In genomic region chr13:32849531-32850123, GRCm38 (mm10) we compare ENCODE assay signal across 18 mouse cellular contexts. TPM values are rescaled to one million over a fixed set of nuclear protein-coding genes. Genes with fewer than 3 reads are reported as not detected.
DNase-seq lines count a peak whose midpoint lies in the region; ATAC-seq and TF ChIP-seq lines count a peak whose summit lies in the region.
"Had no signal": no experiment of that assay in that cellular context is flagged by ENCODE, and none has a peak within 500 bp of the region (broad histone marks: within the 10 kb centered on the region; RNA-seq: fewer than 3 reads in every experiment).

No protein-coding gene starts in this region.

- no peaks in the 10 kb centered on the region for H3K79me2 ChIP-seq in MEL (ENCODE audit: control insufficient read depth, insufficient read depth, low read length, poor library complexity)

- TF ChIP-seq RAD21 in MEL (IDR thresholded peaks at IDR 0.05; ENCODE audit: low read depth, low read length), result no peak

- 0 out of 2 replicates have a peak overlapping the region, but pooled peaks have one; percentile 18 for H3K27ac ChIP-seq in kidney, embryonic 15.5 days
- peak overlapping the region; percentile 63 for H3K27ac ChIP-seq in MEL (ENCODE audit: control insufficient read depth, low read depth, low read length)
- H3K27ac ChIP-seq in liver, embryonic 16.5 days (ENCODE audit: low read length), result peak overlapping the region; percentile 29
- H3K27ac ChIP-seq: heart, adult 2 months; midbrain, embryonic 12.5 days had no signal

- no peaks in the 10 kb centered on the region for H3K36me3 ChIP-seq in kidney, embryonic 15.5 days
- H3K36me3 ChIP-seq in MEL (ENCODE audit: control insufficient read depth in 1 of 2, insufficient read depth in 2 of 2, low read length in 2 of 2), result peaks cover 0 to 15% of the 10 kb centered on the region in 2 experiments; a peak in 2 of 4 replicates
- no peaks in the 10 kb centered on the region for H3K36me3 ChIP-seq in liver, embryonic 16.5 days (ENCODE audit: control insufficient read depth, insufficient read depth)
- H3K36me3 ChIP-seq: midbrain, embryonic 12.5 days had no signal

- H3K9me3 ChIP-seq in kidney, embryonic 15.5 days (replicated peaks), result no peaks in the 10 kb centered on the region
- H3K9me3 ChIP-seq in MEL (replicated peaks; ENCODE audit: insufficient read depth, low read length), result no peaks in the 10 kb centered on the region
- H3K9me3 ChIP-seq in liver, embryonic 16.5 days (replicated peaks; ENCODE audit: control insufficient read depth, low read length), result no peaks in the 10 kb centered on the region
- H3K9me3 ChIP-seq: midbrain, embryonic 12.5 days had no signal

- ATAC-seq in kidney, embryonic 15.5 days (replicated peaks; ENCODE audit: low FRiP score), result no peak
- ATAC-seq in liver, embryonic 16.5 days (ENCODE audit: low read depth), result no peak
- ATAC-seq: forebrain, embryonic 14.5 days had no signal

- no peak overlapping the region for H3K4me2 ChIP-seq in kidney, embryonic 15.5 days
- no peak overlapping the region; the same call in 1 of the 2 replicates for H3K4me2 ChIP-seq in liver, embryonic 16.5 days (ENCODE audit: low read depth, low read length)
- H3K4me2 ChIP-seq: midbrain, embryonic 12.5 days had no signal

- intact Hi-C loops in left cerebral cortex, postnatal 14 days (cut with DNase I), result no loop called here

- DNase-seq in kidney, postnatal 10 days, result no peak
- DNase-seq in A20 (ENCODE audit: low read depth, low spot score) (peak; percentile 41), MEL (ENCODE audit: low read depth, low spot score) (no peak), MN1 (ENCODE audit: low spot score) (no peak)
- DNase-seq in left cerebral cortex, adult 8-10 months (ENCODE audit: low spot score in 2 of 2), result no peak
- no peak for DNase-seq in left cerebral cortex, postnatal 14 days (ENCODE audit: low spot score in 2 of 2)
- DNase-seq: adrenal gland, postnatal 36 days; cerebellum, adult 9-11 months; lung, postnatal 14 days; right cerebral cortex, adult 18-20 months; thymus, postnatal 25 days had no signal

- no peak overlapping the region for H3K9ac ChIP-seq in kidney, embryonic 15.5 days
- no peak overlapping the region for H3K9ac ChIP-seq in MEL (ENCODE audit: control insufficient read depth, low read depth, low read length, poor library complexity, severe bottlenecking)
- H3K9ac ChIP-seq in liver, embryonic 16.5 days (ENCODE audit: low read depth, low read length), result no peak overlapping the region
- H3K9ac ChIP-seq: midbrain, embryonic 12.5 days had no signal

- H3K4me1 ChIP-seq in kidney, embryonic 15.5 days, result peaks cover 20% of the 10 kb centered on the region
- peaks cover 10 to 31% of the 10 kb centered on the region in 2 experiments for H3K4me1 ChIP-seq in MEL (ENCODE audit: control insufficient read depth in 1 of 2, insufficient read depth in 2 of 2, low read length in 2 of 2)
- no peaks in the 10 kb centered on the region; the same call in none of the 2 replicates for H3K4me1 ChIP-seq in liver, embryonic 16.5 days (ENCODE audit: control insufficient read depth, low read depth, low read length)

- no peak for TF ChIP-seq EP300 in MEL (IDR thresholded peaks at IDR 0.05; ENCODE audit: low read depth in 1 of 2, low read length in 2 of 2)

- no peak for TF ChIP-seq CTCF in MEL (IDR thresholded peaks at IDR 0.05 in 2 of 3, conservative IDR thresholded peaks at IDR 0.05 in 1 of 3; ENCODE audit: control insufficient read depth in 1 of 3, insufficient read depth in 1 of 3, low read depth in 2 of 3, low read length in 3 of 3, poor library complexity in 1 of 3, severe bottlenecking in 1 of 3)

- no peak for TF ChIP-seq POLR2A in MEL (IDR thresholded peaks at IDR 0.05; ENCODE audit: control insufficient read depth in 1 of 2, insufficient read depth in 1 of 2, low read depth in 1 of 2, low read length in 2 of 2, poor library complexity in 1 of 2)

- H3K27me3 ChIP-seq in kidney, embryonic 15.5 days, result no peaks in the 10 kb centered on the region
- H3K27me3 ChIP-seq in MEL (ENCODE audit: control insufficient read depth in 1 of 2, insufficient read depth in 2 of 2, low read length in 2 of 2), result no peaks in the 10 kb centered on the region; a peak in 1 of 4 replicates
- no peaks in the 10 kb centered on the region for H3K27me3 ChIP-seq in liver, embryonic 16.5 days (ENCODE audit: control insufficient read depth, insufficient read depth, low read depth, low read length)

- H3K4me3 ChIP-seq in kidney, embryonic 15.5 days (replicated peaks), result no peak overlapping the region
- no peak overlapping the region for H3K4me3 ChIP-seq in MEL (ENCODE audit: control insufficient read depth in 1 of 2, insufficient read depth in 1 of 2, low read depth in 2 of 2, low read length in 2 of 2)
- peak overlapping the region; percentile 19 for H3K4me3 ChIP-seq in liver, embryonic 16.5 days (ENCODE audit: low read depth, low read length)
- H3K4me3 ChIP-seq: heart, adult 2 months; midbrain, embryonic 12.5 days had no signal

TF ChIP-seq in MEL, 35 proteins besides CTCF, POLR2A, EP300 and RAD21:
- peak; percentile 11; the same call in 1 of the 2 replicates for TF ChIP-seq MAX (IDR thresholded peaks at IDR 0.05; ENCODE audit: low read length)
- no peak for TF ChIP-seq UBTF (IDR thresholded peaks at IDR 0.05; ENCODE audit: borderline replicate concordance, insufficient read depth, low read depth, low read length)
- peak; percentile 13; the same call in 1 of the 2 replicates for TF ChIP-seq SIN3A (IDR thresholded peaks at IDR 0.05; ENCODE audit: low read length)

RNA-seq across cellular contexts. Expression of gene Serpinb1a, which starts 1.4 kb away (rescaled TPM):
- 12.4 and 13.4 TPM in 2 replicates for polyA plus RNA-seq in kidney, embryonic 15.5 days (2015; fragmentation: Nextera tagmentation; extraction: Ambion mirVana)
- 2.7 and 3.6 TPM in 2 replicates for total RNA-seq in MEL (2012; rRNA removed)
- 1 to 10 TPM in 1 of 2 experiments, not detected in 1; 6.8 TPM for polyA plus RNA-seq in MEL (2012; ENCODE audit: insufficient read depth in 1 of 2, insufficient read length in 2 of 2, low read depth in 1 of 2, low replicate concordance in 2 of 2, missing spikeins in 1 of 2)
- 39.6 and 41.9 TPM in 2 replicates for polyA plus RNA-seq in liver, embryonic 16.5 days (2015; fragmentation: Nextera tagmentation; extraction: Ambion mirVana)
- total RNA-seq in left cerebral cortex, adult 8-10 months (2022), result 10 to 100 TPM in 1 of 4 experiments, 1 to 10 TPM in 3; 6.4 to 10.4 (median 7.5) TPM
- total RNA-seq in left cerebral cortex, postnatal 14 days (2021), result 1 to 10 TPM; 1.3 to 2.7 TPM

RNA-seq across cellular contexts. Expression of gene D930007J09Rik, which starts 47.0 kb away (rescaled TPM):
- not detected in 2 replicates for polyA plus RNA-seq in kidney, embryonic 15.5 days (2015; fragmentation: Nextera tagmentation; extraction: Ambion mirVana)
- 8.3 and 10.4 TPM in 2 replicates for total RNA-seq in MEL (2012; rRNA removed)
- not detected for polyA plus RNA-seq in MEL (2012; ENCODE audit: insufficient read depth in 1 of 2, insufficient read length in 2 of 2, low read depth in 1 of 2, low replicate concordance in 2 of 2, missing spikeins in 1 of 2)
- not detected in 2 replicates for polyA plus RNA-seq in liver, embryonic 16.5 days (2015; fragmentation: Nextera tagmentation; extraction: Ambion mirVana)
- total RNA-seq in left cerebral cortex, adult 8-10 months (2022), result not detected
- 1 to 10 TPM; 1.8 TPM for total RNA-seq in left cerebral cortex, postnatal 14 days (2021)
- total RNA-seq: adrenal gland, postnatal 36 days; heart, adult 2 months; hematopoietic stem cell, adult 5-6 weeks had no signal
- polyA plus RNA-seq: forebrain, embryonic 14.5 days; heart, adult 2 months; midbrain, embryonic 12.5 days had no signal

RNA-seq across cellular contexts. Expression of gene Wrnip1, which starts 47.8 kb away (rescaled TPM):
- 22.2 and 23.4 TPM in 2 replicates for polyA plus RNA-seq in kidney, embryonic 15.5 days (2015; fragmentation: Nextera tagmentation; extraction: Ambion mirVana)
- total RNA-seq in MEL (2012; rRNA removed), result 50.4 and 50.6 TPM in 2 replicates
- polyA plus RNA-seq in MEL (2012; ENCODE audit: insufficient read depth in 1 of 2, insufficient read length in 2 of 2, low read depth in 1 of 2, low replicate concordance in 2 of 2, missing spikeins in 1 of 2), result 10 to 100 TPM in 1 of 2 experiments, not detected in 1; 38.8 TPM
- 7.5 and 7.8 TPM in 2 replicates for polyA plus RNA-seq in liver, embryonic 16.5 days (2015; fragmentation: Nextera tagmentation; extraction: Ambion mirVana)
- total RNA-seq in left cerebral cortex, adult 8-10 months (2022), result 10 to 100 TPM; 53.1 to 65.3 (median 59.2) TPM
- 10 to 100 TPM; 56.4 to 60.6 TPM for total RNA-seq in left cerebral cortex, postnatal 14 days (2021)

RNA-seq across cellular contexts. Expression of gene Serpinb1c, which starts 48.4 kb away (rescaled TPM):
- polyA plus RNA-seq in kidney, embryonic 15.5 days (2015; fragmentation: Nextera tagmentation; extraction: Ambion mirVana), result not detected in 2 replicates
- total RNA-seq in MEL (2012; rRNA removed), result not detected in 2 replicates
- polyA plus RNA-seq in MEL (2012; ENCODE audit: insufficient read depth in 1 of 2, insufficient read length in 2 of 2, low read depth in 1 of 2, low replicate concordance in 2 of 2, missing spikeins in 1 of 2), result not detected
- polyA plus RNA-seq in liver, embryonic 16.5 days (2015; fragmentation: Nextera tagmentation; extraction: Ambion mirVana), result not detected in 2 replicates
- not detected for total RNA-seq in left cerebral cortex, adult 8-10 months (2022)
- total RNA-seq in left cerebral cortex, postnatal 14 days (2021), result not detected
- total RNA-seq: adrenal gland, postnatal 36 days; hematopoietic stem cell, adult 5-6 weeks had no signal
- polyA plus RNA-seq: forebrain, embryonic 14.5 days; heart, adult 2 months; limb, embryonic 14.5 days; midbrain, embryonic 12.5 days had no signal
